Mouse (Mus musculus) hindbrain, embryonic 16.5 days (tissue): ENCODE measurements at regions not wholly inside any gene's neighbourhood (a gene's known extent, or its start where the extent isn't known, plus 50 kb on each side); places are given as distances from the start of the nearest gene placed in this dataset.

Source experiments
- ATAC-seq: fragments of 200-750 bp; cut with Nextera tagmentation; 2 replicates; pipeline ENCODE4 v1.8.0; 2017; ENCODE audit warnings: moderate TSS enrichment, moderate library complexity
- H3K27ac ChIP-seq: fragments of 300-500 bp; sonication (generic); 2 replicates; pipeline ENCODE4 v1.5.1; 2014; ENCODE audit warnings: low read depth, mild to moderate bottlenecking, control low read depth, low read length, moderate library complexity
- H3K27me3 ChIP-seq: fragments of 300-500 bp; sonication (generic); replicated peaks from 2 replicates; pipeline ENCODE4 v1.6.1; 2014; ENCODE audit warnings: low read length; ENCODE audit not compliant: control insufficient read depth, insufficient read depth
- H3K36me3 ChIP-seq: fragments of 300-500 bp; sonication (generic); 2 replicates; pipeline ENCODE4 v1.6.1; 2014; ENCODE audit warnings: mild to moderate bottlenecking, low read length, moderate library complexity, mixed read lengths; ENCODE audit not compliant: control insufficient read depth, insufficient read depth
- H3K4me1 ChIP-seq: fragments of 300-500 bp; sonication (generic); 2 replicates; pipeline ENCODE4 v1.6.1; 2014; ENCODE audit warnings: low read depth, low read length; ENCODE audit not compliant: control insufficient read depth, insufficient read depth
- H3K4me2 ChIP-seq: fragments of 300-500 bp; sonication (generic); 2 replicates; pipeline ENCODE4 v1.6.1; 2014; ENCODE audit warnings: mild to moderate bottlenecking, low read length, control low read depth, moderate library complexity
- H3K4me3 ChIP-seq: fragments of 300-500 bp; sonication (generic); 2 replicates; pipeline ENCODE4 v1.5.1; 2014; ENCODE audit warnings: mild to moderate bottlenecking, low read length, control low read depth, moderate library complexity
- H3K9ac ChIP-seq: fragments of 300-500 bp; sonication (generic); 2 replicates; pipeline ENCODE4 v1.6.1; 2014; ENCODE audit warnings: low read depth, mild to moderate bottlenecking, control low read depth, low read length, moderate library complexity
- H3K9me3 ChIP-seq: fragments of 300-500 bp; sonication (generic); 2 replicates; pipeline ENCODE4 v1.6.1; 2014; ENCODE audit warnings: mild to moderate bottlenecking, low read length, moderate library complexity; ENCODE audit not compliant: control insufficient read depth
- WGBS: fragments of 180-500 bp; shearing (Covaris S2); extraction: QIAGEN DNeasy Blood & Tissue Kit; methylation state at CpG from one replicate; pipeline ENCODE4 v1.1.7; 2014; 5-methylcytosine and 5-hydroxymethylcytosine counted together

DNA sequence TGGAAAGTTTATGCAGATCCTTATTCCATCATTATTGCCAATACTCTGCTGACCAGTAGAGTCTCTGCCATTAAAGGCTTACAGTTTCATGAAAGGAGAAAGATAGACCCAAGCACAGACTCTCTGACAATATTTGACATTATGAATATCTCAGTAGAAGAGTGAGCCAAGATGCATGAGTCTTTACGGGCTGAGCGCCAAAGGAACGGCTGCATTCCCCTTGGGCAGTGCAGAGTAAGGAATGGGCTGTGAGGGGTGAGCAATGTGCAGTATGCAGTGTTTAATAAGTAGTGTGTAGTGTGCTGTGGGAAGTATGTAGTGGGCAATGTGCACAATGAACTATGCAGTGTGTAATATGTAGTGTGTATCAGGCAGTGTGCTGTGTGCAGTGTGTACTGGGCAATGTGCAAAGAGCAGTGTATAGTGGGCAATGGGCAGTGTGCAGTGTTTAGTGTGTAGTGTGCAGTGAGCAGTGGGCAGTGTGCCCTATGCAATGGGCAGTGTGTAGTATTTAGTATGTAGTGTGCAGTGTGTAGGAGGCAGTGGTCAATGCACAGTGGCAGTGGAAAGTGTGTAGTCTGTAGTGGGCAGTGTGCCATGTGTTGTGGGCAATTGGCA lies 671.8 kb downstream of the 5730522E02Rik start:
- Histone ChIP-seq H3K9me3 (no peaks in the 10 kb centered on the region), H3K4me2 (no peak overlapping the region), H3K27me3 (no peaks in the 10 kb centered on the region), H3K27ac (no peak overlapping the region), H3K4me3 (no peak overlapping the region), H3K4me1 (no peaks in the 10 kb centered on the region), H3K9ac (no peak overlapping the region), H3K36me3 (no peaks in the 10 kb centered on the region)
- ATAC-seq = peak; percentile 37; the same call in 1 of the 2 replicates
- WGBS = 85% methylated on average over 3 of the region's 3 CpGs

DNA sequence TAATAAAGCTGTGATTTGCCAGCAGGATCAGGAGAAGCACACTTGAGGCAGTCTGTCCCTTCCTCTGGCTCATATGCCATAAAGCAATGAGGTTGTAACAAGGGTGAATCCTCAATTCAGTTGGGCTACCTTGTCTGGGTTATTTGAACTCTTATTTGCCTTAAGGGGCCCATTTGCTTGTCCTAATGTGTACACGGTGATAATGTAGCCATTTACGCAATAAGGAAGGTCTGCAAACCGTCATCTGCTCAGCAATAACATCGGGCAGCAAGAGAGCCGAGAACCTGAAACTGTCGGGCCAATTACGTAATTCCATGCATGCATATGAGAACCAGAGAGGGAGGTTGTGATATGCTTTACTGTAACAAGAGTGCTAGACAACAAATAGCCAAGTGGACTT lies 674.5 kb downstream of the 5730522E02Rik start:
- Histone ChIP-seq H3K9ac (no peak overlapping the region), H3K4me3 (no peak overlapping the region), H3K9me3 (no peaks in the 10 kb centered on the region), H3K27me3 (no peaks in the 10 kb centered on the region), H3K27ac (no peak overlapping the region), H3K4me1 (0 out of 2 replicates have a peak, but pooled peaks cover 2% of the 10 kb centered on the region), H3K36me3 (no peaks in the 10 kb centered on the region), H3K4me2 (no peak overlapping the region)
- ATAC-seq = peak; percentile 37; the same call in 1 of the 2 replicates
- WGBS = 76% methylated on average over 7 of the region's 7 CpGs

DNA sequence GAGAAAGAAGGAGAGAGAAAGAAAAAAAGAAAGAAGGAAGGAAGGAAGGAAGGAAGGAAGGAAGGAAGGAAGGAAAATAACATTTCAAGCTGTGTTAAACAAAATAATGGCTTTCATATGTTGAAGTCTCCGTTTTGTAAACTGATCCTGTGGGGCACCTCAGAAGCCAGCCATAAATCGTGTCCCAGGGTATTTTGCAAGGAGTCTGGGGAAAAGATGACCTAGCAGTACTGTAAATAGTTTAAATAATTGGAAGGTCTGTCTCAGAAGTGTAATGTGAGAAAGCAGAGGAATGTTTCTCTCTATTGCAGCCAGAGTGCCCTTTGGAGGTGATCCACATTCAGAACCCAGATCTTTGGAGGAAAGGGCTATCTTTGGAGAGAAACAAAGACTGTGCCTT lies 677.5 kb downstream of the 5730522E02Rik start:
- Histone ChIP-seq H3K27me3 (no peaks in the 10 kb centered on the region), H3K9me3 (no peaks in the 10 kb centered on the region), H3K27ac (no peak overlapping the region), H3K4me3 (no peak overlapping the region), H3K36me3 (no peaks in the 10 kb centered on the region), H3K4me1 (0 out of 2 replicates have a peak, but pooled peaks cover 2% of the 10 kb centered on the region), H3K9ac (no peak overlapping the region), H3K4me2 (no peak overlapping the region)
- 52% methylated on average over 2 of the region's 2 CpGs for WGBS
- ATAC-seq = no peak

DNA sequence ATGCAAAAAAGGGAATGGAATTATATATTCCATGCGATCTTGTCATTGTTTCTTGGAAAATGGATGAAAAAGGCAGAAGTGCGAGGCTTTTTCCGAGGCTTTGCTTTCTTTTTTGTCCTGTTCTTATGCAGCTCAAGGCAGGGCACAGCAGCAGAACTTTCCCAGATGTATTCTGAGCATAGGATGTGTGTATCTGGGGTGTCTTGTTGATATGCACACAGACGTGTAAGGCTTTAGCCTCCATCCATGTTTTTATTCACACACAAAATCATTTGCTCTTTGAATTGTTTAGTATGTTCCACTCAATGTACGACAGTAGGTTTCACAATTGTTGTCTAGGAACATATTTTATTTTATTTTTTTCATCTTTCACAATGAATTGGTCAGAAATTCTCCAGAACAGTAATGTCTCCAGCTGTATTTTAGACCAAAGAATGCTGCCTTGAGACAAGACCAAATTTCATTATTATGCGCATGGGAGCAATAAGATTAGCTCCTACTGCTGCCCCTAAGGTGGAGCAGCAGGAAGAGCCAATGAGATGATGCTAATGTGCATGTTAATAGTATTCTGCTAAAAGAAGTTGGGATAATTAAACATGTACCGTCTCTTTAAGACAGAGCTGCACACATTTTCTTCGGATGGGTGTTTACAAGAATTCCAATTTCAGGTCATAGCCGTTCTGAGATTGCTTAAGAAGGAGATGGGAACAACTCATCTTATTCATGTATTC lies 678.7 kb downstream of the 5730522E02Rik start:
- peak; percentile 58; the same call in 1 of the 2 replicates for ATAC-seq
- 45% methylated on average over 9 of the region's 9 CpGs for WGBS
- H3K4me3 ChIP-seq = no peak overlapping the region
- H3K27ac ChIP-seq = no peak overlapping the region
- 0 out of 2 replicates have a peak, but pooled peaks cover 2% of the 10 kb centered on the region for H3K4me1 ChIP-seq
- H3K36me3 ChIP-seq = no peaks in the 10 kb centered on the region
- H3K9me3 ChIP-seq = no peaks in the 10 kb centered on the region
- no peak overlapping the region for H3K4me2 ChIP-seq
- H3K9ac ChIP-seq = no peak overlapping the region
- no peaks in the 10 kb centered on the region for H3K27me3 ChIP-seq

DNA sequence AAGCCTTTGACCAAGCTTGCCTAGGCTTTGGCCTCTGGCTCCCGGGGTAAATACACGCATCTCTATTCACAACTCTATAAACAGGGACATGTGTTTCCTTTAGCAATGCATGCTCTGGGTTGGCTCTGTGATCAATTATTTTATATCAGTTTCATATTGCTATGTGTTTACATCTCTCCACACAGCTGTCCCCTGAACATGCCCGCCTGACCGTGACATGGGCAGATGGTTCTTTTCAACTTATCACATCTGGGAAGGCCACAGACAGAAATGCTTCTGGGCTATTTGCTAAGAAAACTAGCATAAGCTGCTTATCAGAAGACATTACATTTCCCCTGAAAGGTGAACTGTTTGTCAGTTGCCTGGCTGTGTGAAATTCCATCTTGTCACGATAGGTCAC lies 682.5 kb downstream of the 5730522E02Rik start:
- 0 out of 2 replicates have a peak, but pooled peaks cover 2% of the 10 kb centered on the region for H3K4me1 ChIP-seq
- no peak for ATAC-seq
- H3K9me3 ChIP-seq = no peaks in the 10 kb centered on the region
- no peak overlapping the region for H3K4me3 ChIP-seq
- no peak overlapping the region for H3K27ac ChIP-seq
- H3K27me3 ChIP-seq = no peaks in the 10 kb centered on the region
- WGBS = 79% methylated on average over 5 of the region's 5 CpGs
- no peak overlapping the region for H3K9ac ChIP-seq
- H3K36me3 ChIP-seq = no peaks in the 10 kb centered on the region
- no peak overlapping the region for H3K4me2 ChIP-seq

DNA sequence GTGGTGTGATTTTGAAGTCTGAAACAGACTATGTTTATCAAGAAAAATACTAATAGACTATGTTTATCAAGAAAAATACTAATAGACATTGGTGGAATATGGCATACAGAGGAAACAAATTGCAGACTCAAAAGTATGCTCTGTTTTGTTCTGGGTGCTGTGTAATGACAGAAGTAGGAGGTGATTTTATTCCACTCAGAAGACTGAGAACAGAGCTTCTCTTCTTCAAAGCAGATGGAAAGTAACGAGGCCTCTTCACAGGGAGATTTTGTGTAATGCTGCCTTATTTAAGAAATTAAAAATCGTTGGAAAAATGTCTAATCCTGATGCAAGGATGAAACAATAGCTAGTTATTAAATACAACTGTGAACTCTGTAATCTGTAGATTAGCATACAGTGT lies 691.7 kb downstream of the 5730522E02Rik start:
- H3K4me3 ChIP-seq = no peak overlapping the region
- H3K9ac ChIP-seq = no peak overlapping the region
- H3K9me3 ChIP-seq = no peaks in the 10 kb centered on the region
- H3K27ac ChIP-seq = no peak overlapping the region
- WGBS = 64% methylated on average over 2 of the region's 2 CpGs
- H3K4me1 ChIP-seq = no peaks in the 10 kb centered on the region
- no peaks in the 10 kb centered on the region for H3K36me3 ChIP-seq
- no peak for ATAC-seq
- no peak overlapping the region for H3K4me2 ChIP-seq
- H3K27me3 ChIP-seq = no peaks in the 10 kb centered on the region

DNA sequence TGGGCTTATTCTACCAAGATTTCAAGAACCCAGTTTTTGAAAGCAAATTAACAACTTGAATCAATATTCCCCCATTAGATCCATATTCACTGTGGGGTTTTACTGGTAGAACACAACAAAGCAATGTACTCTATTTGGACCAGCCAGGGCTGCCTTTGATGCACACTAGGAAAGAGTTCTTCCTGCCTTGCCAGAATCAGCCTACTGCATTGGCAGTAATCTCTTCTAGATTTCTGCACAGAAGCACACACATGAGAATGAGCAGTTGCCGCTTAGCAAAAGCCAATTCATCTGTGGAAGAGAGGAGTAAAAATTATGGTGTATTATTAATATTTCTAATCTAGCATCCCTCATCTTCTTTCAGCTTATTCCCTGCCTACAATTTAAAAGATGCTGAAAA lies 692.4 kb downstream of the 5730522E02Rik start:
- H3K27me3 ChIP-seq = no peaks in the 10 kb centered on the region
- H3K9ac ChIP-seq = no peak overlapping the region
- H3K27ac ChIP-seq = no peak overlapping the region
- 91% methylated on average over 1 of the region's 1 CpGs for WGBS
- H3K4me1 ChIP-seq = no peaks in the 10 kb centered on the region
- no peak overlapping the region for H3K4me3 ChIP-seq
- ATAC-seq = no peak
- H3K4me2 ChIP-seq = no peak overlapping the region
- H3K36me3 ChIP-seq = no peaks in the 10 kb centered on the region
- no peaks in the 10 kb centered on the region for H3K9me3 ChIP-seq

DNA sequence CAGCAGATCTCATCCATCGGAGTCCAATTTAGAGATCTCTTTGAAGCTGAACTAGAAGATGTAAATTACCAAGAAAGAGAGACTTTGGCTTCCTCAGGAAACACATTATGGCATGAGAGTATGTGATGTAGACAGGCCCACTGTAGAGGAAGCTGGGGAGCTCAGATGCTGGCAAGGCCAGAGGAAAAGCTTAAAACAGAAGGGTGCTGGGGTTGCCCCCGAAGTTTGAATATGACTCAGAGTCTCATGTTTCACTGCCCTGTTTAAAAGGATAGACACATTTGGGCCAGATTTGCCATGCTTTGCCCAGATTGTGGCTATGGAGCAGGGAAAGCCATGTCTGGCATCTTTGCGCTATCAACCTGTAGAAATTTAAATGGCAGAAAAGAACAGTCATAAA lies 705.1 kb downstream of the 5730522E02Rik start:
- Histone ChIP-seq H3K9ac (no peak overlapping the region), H3K36me3 (no peaks in the 10 kb centered on the region), H3K9me3 (no peaks in the 10 kb centered on the region), H3K4me3 (no peak overlapping the region), H3K4me1 (no peaks in the 10 kb centered on the region), H3K27ac (no peak overlapping the region), H3K4me2 (no peak overlapping the region), H3K27me3 (no peaks in the 10 kb centered on the region)
- no peak for ATAC-seq
- WGBS = 95% methylated on average over 3 of the region's 3 CpGs

DNA sequence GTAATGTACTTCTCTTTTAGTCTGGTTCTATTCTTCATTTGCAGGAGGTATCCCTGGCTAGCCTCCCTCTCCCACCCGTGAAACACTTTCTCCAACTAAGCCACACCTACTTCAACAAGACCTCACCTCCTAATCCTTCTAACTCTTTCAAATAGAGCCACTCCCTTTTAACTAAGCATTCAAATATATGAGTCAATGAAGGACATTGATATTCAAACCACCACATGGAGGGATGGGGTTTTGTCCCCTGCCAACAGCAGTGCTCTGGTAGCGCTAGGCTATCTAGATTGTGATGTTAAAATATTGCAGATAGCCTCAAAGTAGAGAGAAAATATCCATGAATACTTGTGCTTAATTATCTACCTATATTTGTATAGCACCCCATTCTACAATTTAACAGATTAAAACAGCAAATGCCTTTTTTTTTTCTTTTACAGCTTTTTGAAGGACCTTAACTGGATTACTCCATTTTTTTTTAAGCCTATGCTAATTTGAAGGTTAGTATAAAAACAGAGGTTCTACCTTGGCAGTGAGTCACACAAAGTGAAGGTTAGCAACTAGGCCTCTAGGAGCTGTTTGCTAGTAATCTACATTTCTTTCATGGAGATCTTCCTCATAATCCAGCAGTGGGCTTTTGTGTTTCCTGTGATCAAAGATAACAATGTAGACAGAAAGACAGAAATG lies 736.7 kb downstream of the 5730522E02Rik start:
- Histone ChIP-seq H3K9ac (no peak overlapping the region), H3K4me1 (no peaks in the 10 kb centered on the region), H3K4me2 (no peak overlapping the region), H3K9me3 (no peaks in the 10 kb centered on the region), H3K27me3 (no peaks in the 10 kb centered on the region), H3K4me3 (no peak overlapping the region), H3K36me3 (no peaks in the 10 kb centered on the region), H3K27ac (no peak overlapping the region)
- ATAC-seq = no peak
- WGBS = 41% methylated on average over 2 of the region's 2 CpGs
